Mouse (Mus musculus): ENCODE results near the gene Col4a2. TPM values are rescaled to one million over a fixed set of nuclear protein-coding genes. Genes with fewer than 3 reads are reported as not detected.
A peak's percentile ranks its signal among the peaks of the same experiment; 100 is the strongest.

Gene Col4a2
- polyA plus RNA-seq, 1 experiment, result 36.0 TPM

DNA sequence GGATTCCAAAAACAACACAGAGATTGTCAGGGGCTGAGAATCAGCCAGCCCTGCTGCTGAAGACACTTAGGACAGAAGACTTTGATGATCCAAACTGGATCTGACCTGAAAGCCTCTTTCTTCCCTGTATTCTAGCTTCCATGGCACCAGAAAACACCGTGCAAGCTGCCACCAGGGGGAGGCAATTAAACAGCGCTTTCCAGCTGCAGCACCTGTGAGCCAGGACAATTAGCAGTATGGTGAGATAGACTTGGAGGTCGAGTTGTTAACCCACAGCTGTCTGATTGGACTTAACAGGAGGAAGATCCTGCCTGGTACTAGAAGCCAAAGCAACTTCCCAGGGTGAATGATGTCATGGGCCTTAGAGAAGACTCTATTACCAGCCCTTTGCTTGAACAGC lies 156.5 kb downstream of the Col4a2 start:
- H3K27me3 ChIP-seq (ENCODE audit: control insufficient read depth, insufficient read depth, low read length), result no peaks in the 10 kb centered on the region; the same call in 1 of the 2 replicates
- H3K27ac ChIP-seq (ENCODE audit: insufficient read depth, low read length), result no peak overlapping the region
- peak; percentile 22; the same call in 1 of the 2 replicates for TF ChIP-seq CTCF (IDR thresholded peaks at IDR 0.05; ENCODE audit: extremely low read depth, insufficient read depth, insufficient read length, insufficient replicate concordance)
- no peak for TF ChIP-seq POLR2A (IDR thresholded peaks at IDR 0.05; ENCODE audit: low read depth, low read length)
- peaks cover 6% of the 10 kb centered on the region; the same call in 1 of the 2 replicates for H3K4me1 ChIP-seq (ENCODE audit: control insufficient read depth, insufficient read depth, insufficient read length)
- H3K36me3 ChIP-seq (ENCODE audit: control insufficient read depth, insufficient read depth, low read length), result no peaks in the 10 kb centered on the region
- no peak for DNase-seq (ENCODE audit: low read depth in 1 of 2, low spot score in 2 of 2)
- 22% methylated on average over 3 of the region's 3 CpGs for WGBS
- no peak overlapping the region for H3K4me3 ChIP-seq (ENCODE audit: extremely low read depth, insufficient read depth, insufficient read length)

GRCm38 (mm10) chr8:11470694-11471093 lies 158.1 kb downstream of the Col4a2 start:
- no peak for DNase-seq (ENCODE audit: low read depth in 1 of 2, low spot score in 2 of 2)

DNA sequence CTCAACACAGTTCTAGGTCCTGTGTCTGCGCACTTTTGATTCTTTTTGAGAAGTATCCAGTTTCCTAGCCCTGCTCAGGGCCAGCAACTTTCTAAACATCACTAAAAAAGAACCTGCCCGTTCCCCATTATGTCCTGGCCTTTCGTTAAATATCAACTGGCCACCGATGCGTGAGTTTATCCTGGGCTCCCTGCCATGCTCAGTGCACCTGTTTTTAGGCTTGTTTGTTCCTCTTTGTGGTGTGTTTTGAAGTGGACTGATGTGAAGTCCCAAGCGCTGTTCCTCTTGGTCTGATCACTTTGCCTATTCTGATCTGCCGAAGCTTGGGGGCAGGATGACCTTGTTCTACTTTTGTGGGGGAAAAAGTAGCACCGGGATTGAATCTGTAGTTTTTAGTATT lies 158.7 kb downstream of the Col4a2 start:
- no peak overlapping the region for H3K4me3 ChIP-seq (ENCODE audit: extremely low read depth, insufficient read depth, insufficient read length)
- peaks cover under 1% of the 10 kb centered on the region for H3K27me3 ChIP-seq (ENCODE audit: control insufficient read depth, insufficient read depth, low read length)
- no peak for DNase-seq (ENCODE audit: low read depth in 1 of 2, low spot score in 2 of 2)
- H3K4me1 ChIP-seq (ENCODE audit: control insufficient read depth, insufficient read depth, insufficient read length), result no peaks in the 10 kb centered on the region
- 30% methylated on average over 8 of the region's 8 CpGs for WGBS
- TF ChIP-seq CTCF (IDR thresholded peaks at IDR 0.05; ENCODE audit: extremely low read depth, insufficient read depth, insufficient read length, insufficient replicate concordance), result no peak
- no peak for TF ChIP-seq POLR2A (IDR thresholded peaks at IDR 0.05; ENCODE audit: low read depth, low read length)
- no peaks in the 10 kb centered on the region for H3K36me3 ChIP-seq (ENCODE audit: control insufficient read depth, insufficient read depth, low read length)
- H3K27ac ChIP-seq (ENCODE audit: insufficient read depth, low read length), result no peak overlapping the region

More at GRCm38 (mm10) chr8:11470694-11471093, 158.1 kb downstream of the Col4a2 start:
- Histone ChIP-seq H3K27ac (ENCODE audit: insufficient read depth, low read length) (no peak overlapping the region), H3K36me3 (ENCODE audit: control insufficient read depth, insufficient read depth, low read length) (no peaks in the 10 kb centered on the region), H3K27me3 (ENCODE audit: control insufficient read depth, insufficient read depth, low read length) (no peaks in the 10 kb centered on the region; the same call in 1 of the 2 replicates), H3K4me3 (ENCODE audit: extremely low read depth, insufficient read depth, insufficient read length) (no peak overlapping the region), H3K4me1 (ENCODE audit: control insufficient read depth, insufficient read depth, insufficient read length) (no peaks in the 10 kb centered on the region)
- 85% methylated on average over 7 of the region's 7 CpGs for WGBS
- TF ChIP-seq CTCF (IDR thresholded peaks at IDR 0.05; ENCODE audit: extremely low read depth, insufficient read depth, insufficient read length, insufficient replicate concordance), result no peak
- no peak for TF ChIP-seq POLR2A (IDR thresholded peaks at IDR 0.05; ENCODE audit: low read depth, low read length)

DNA sequence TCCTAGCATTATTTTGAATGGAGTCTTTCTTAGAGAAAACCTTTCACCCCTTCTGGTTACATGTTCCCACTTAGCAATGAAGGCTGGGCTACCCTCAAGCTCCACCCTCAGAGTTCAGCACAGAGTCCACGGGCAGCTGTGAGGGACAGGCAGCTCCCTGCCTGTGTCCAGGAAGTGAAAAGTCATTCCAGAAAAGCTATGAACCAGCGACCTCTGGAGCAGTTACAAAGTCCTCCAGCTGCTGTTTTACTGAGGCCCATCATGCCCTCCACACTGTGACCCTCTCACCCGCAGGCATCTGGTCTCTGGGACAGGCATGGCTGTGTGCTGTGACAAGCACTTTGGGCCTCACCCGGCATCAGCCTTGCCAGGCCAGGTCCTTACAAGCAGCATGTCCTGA lies 160.5 kb downstream of the Col4a2 start:
- H3K4me3 ChIP-seq (ENCODE audit: extremely low read depth, insufficient read depth, insufficient read length), result no peak overlapping the region
- peaks cover 2% of the 10 kb centered on the region for H3K27me3 ChIP-seq (ENCODE audit: control insufficient read depth, insufficient read depth, low read length)
- no peak overlapping the region for H3K27ac ChIP-seq (ENCODE audit: insufficient read depth, low read length)
- WGBS, result 72% methylated on average over 4 of the region's 4 CpGs
- no peak for DNase-seq (ENCODE audit: low read depth in 1 of 2, low spot score in 2 of 2)
- TF ChIP-seq POLR2A (IDR thresholded peaks at IDR 0.05; ENCODE audit: low read depth, low read length) (no peak), CTCF (IDR thresholded peaks at IDR 0.05; ENCODE audit: extremely low read depth, insufficient read depth, insufficient read length, insufficient replicate concordance) (no peak)
- peaks cover 2% of the 10 kb centered on the region; the same call in 1 of the 2 replicates for H3K4me1 ChIP-seq (ENCODE audit: control insufficient read depth, insufficient read depth, insufficient read length)
- H3K36me3 ChIP-seq (ENCODE audit: control insufficient read depth, insufficient read depth, low read length), result no peaks in the 10 kb centered on the region

GRCm38 (mm10) chr8:11475397-11475796 lies 162.8 kb downstream of the Col4a2 start:
- no peaks in the 10 kb centered on the region for H3K36me3 ChIP-seq (ENCODE audit: control insufficient read depth, insufficient read depth, low read length)
- peaks cover 2% of the 10 kb centered on the region; the same call in 1 of the 2 replicates for H3K4me1 ChIP-seq (ENCODE audit: control insufficient read depth, insufficient read depth, insufficient read length)
- no peak for DNase-seq (ENCODE audit: low read depth in 1 of 2, low spot score in 2 of 2)
- WGBS, result 51% methylated on average over 9 of the region's 10 CpGs
- no peak overlapping the region for H3K4me3 ChIP-seq (ENCODE audit: extremely low read depth, insufficient read depth, insufficient read length)
- H3K27ac ChIP-seq (ENCODE audit: insufficient read depth, low read length), result no peak overlapping the region
- peaks cover 2% of the 10 kb centered on the region for H3K27me3 ChIP-seq (ENCODE audit: control insufficient read depth, insufficient read depth, low read length)
- TF ChIP-seq CTCF (IDR thresholded peaks at IDR 0.05; ENCODE audit: extremely low read depth, insufficient read depth, insufficient read length, insufficient replicate concordance), result no peak
- no peak for TF ChIP-seq POLR2A (IDR thresholded peaks at IDR 0.05; ENCODE audit: low read depth, low read length)

DNA sequence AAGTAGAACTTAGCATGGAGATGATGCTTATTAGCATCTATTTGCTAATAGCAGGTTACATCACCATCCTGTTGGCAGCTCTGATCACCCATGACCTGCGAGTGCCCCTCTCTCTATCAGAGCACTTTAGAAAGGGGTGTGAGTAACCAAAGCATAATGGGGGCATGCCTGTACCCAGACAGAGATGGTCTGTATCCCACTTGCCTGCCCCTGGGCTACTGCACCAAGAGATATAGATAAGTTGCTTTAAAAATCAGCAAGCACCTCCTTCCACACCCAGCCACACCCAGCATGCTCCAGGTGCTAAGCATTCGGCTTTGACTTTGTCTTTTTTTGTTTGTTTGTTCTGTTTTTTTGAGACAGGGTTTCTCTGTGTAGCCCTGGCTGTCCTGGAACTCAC lies 163.3 kb downstream of the Col4a2 start:
- 65% methylated on average over 2 of the region's 2 CpGs for WGBS

GRCm38 (mm10) chr8:11476338-11477177 lies 164.0 kb downstream of the Col4a2 start:
- 30% methylated on average over 24 of the region's 24 CpGs for WGBS
- Histone ChIP-seq H3K4me1 (ENCODE audit: control insufficient read depth, insufficient read depth, insufficient read length) (peaks cover 2% of the 10 kb centered on the region; the same call in 1 of the 2 replicates), H3K27me3 (ENCODE audit: control insufficient read depth, insufficient read depth, low read length) (peaks cover 2% of the 10 kb centered on the region), H3K4me3 (ENCODE audit: extremely low read depth, insufficient read depth, insufficient read length) (peak overlapping the region; percentile 68), H3K36me3 (ENCODE audit: control insufficient read depth, insufficient read depth, low read length) (no peaks in the 10 kb centered on the region), H3K27ac (ENCODE audit: insufficient read depth, low read length) (peak overlapping the region; percentile 69)
- TF ChIP-seq CTCF (IDR thresholded peaks at IDR 0.05; ENCODE audit: extremely low read depth, insufficient read depth, insufficient read length, insufficient replicate concordance) (no peak), POLR2A (IDR thresholded peaks at IDR 0.05; ENCODE audit: low read depth, low read length) (no peak)
- DNase-seq (ENCODE audit: low read depth in 1 of 2, low spot score in 2 of 2), result no peak

More for the DNA sequence above, 163.3 kb downstream of the Col4a2 start:
- no peak overlapping the region for H3K4me3 ChIP-seq (ENCODE audit: extremely low read depth, insufficient read depth, insufficient read length)
- no peaks in the 10 kb centered on the region for H3K36me3 ChIP-seq (ENCODE audit: control insufficient read depth, insufficient read depth, low read length)
- peaks cover 2% of the 10 kb centered on the region; the same call in 1 of the 2 replicates for H3K4me1 ChIP-seq (ENCODE audit: control insufficient read depth, insufficient read depth, insufficient read length)
- TF ChIP-seq CTCF (IDR thresholded peaks at IDR 0.05; ENCODE audit: extremely low read depth, insufficient read depth, insufficient read length, insufficient replicate concordance) (no peak), POLR2A (IDR thresholded peaks at IDR 0.05; ENCODE audit: low read depth, low read length) (no peak)
- no peak overlapping the region for H3K27ac ChIP-seq (ENCODE audit: insufficient read depth, low read length)
- no peak for DNase-seq (ENCODE audit: low read depth in 1 of 2, low spot score in 2 of 2)
- H3K27me3 ChIP-seq (ENCODE audit: control insufficient read depth, insufficient read depth, low read length), result peaks cover 2% of the 10 kb centered on the region
